Mouse (Mus musculus) lung, postnatal 0 days (tissue): ENCODE measurements around the gene Slc15a5. TPM values are rescaled to one million over a fixed set of nuclear protein-coding genes. Genes with fewer than 3 reads are reported as not detected.
A peak's percentile ranks its signal among the peaks of the same experiment; 100 is the strongest.

Experiments
- ATAC-seq: fragments of 200-750 bp; cut with Nextera tagmentation; 2 replicates; pipeline ENCODE4 v1.8.0; 2017; ENCODE audit warnings: moderate library complexity
- DNase-seq: peaks from one replicate; pipeline ENCODE4 v3.0.0-alpha.2; 2016; ENCODE audit warnings: low spot score
- H3K27ac ChIP-seq: fragments of 300-500 bp; sonication (generic); 2 replicates; pipeline ENCODE4 v1.5.1; 2014; ENCODE audit warnings: antibody characterized with exemption, mild to moderate bottlenecking, low read length, mixed read lengths
- H3K27me3 ChIP-seq: fragments of 300-500 bp; sonication (generic); replicated peaks from 2 replicates; pipeline ENCODE4 v1.6.1; 2014; ENCODE audit warnings: low read length, mixed read lengths; ENCODE audit not compliant: insufficient read depth
- H3K36me3 ChIP-seq: fragments of 300-500 bp; sonication (generic); 2 replicates; pipeline ENCODE4 v1.6.1; 2014; ENCODE audit warnings: low read length, mixed read lengths; ENCODE audit not compliant: insufficient read depth
- H3K4me1 ChIP-seq: fragments of 300-500 bp; sonication (generic); 2 replicates; pipeline ENCODE4 v1.6.1; 2014; ENCODE audit warnings: antibody characterized with exemption, low read depth, low read length, mixed read lengths; ENCODE audit not compliant: insufficient read depth
- H3K4me2 ChIP-seq: fragments of 300-500 bp; sonication (generic); replicated peaks from 2 replicates; pipeline ENCODE4 v1.6.1; 2014; ENCODE audit warnings: low read depth, mild to moderate bottlenecking, low read length, moderate library complexity, mixed read lengths
- H3K4me3 ChIP-seq: fragments of 300-500 bp; sonication (generic); 2 replicates; pipeline ENCODE4 v1.5.1; 2014; ENCODE audit warnings: low read depth, low read length
- H3K9ac ChIP-seq: fragments of 300-500 bp; sonication (generic); replicated peaks from 2 replicates; pipeline ENCODE4 v1.6.1; 2014; ENCODE audit warnings: low read depth, mild to moderate bottlenecking
- H3K9me3 ChIP-seq: fragments of 300-500 bp; sonication (generic); 2 replicates; pipeline ENCODE4 v1.6.1; 2016; ENCODE audit warnings: low read length, mixed read lengths
- CTCF ChIP-seq: IDR thresholded peaks from 2 replicates; pipeline ENCODE4 v1.5.1; 2016; ENCODE audit warnings: antibody characterized with exemption, mild to moderate bottlenecking
- EP300 ChIP-seq: IDR thresholded peaks from 2 replicates; pipeline ENCODE4 v1.6.1; 2016; ENCODE audit warnings: antibody characterized with exemption, mild to moderate bottlenecking, control low read depth
- WGBS: fragments of 180-500 bp; shearing (Covaris S2); extraction: QIAGEN DNeasy Blood & Tissue Kit; methylation state at CpG from one replicate; pipeline ENCODE4 v1.1.7; 2014; 5-methylcytosine and 5-hydroxymethylcytosine counted together
- polyA plus RNA-seq: library from polyadenylated mRNA; unstranded; fragments of >200 nt; fragmentation: Nextera tagmentation; extraction: Ambion mirVana; gene quantifications from 2 replicates; pipeline ENCODE4 v1.2.1, GENCODE M21; 2015

Slc15a5 gene
- polyA plus RNA-seq, 1 experiment from 2014 or later: not detected

DNA sequence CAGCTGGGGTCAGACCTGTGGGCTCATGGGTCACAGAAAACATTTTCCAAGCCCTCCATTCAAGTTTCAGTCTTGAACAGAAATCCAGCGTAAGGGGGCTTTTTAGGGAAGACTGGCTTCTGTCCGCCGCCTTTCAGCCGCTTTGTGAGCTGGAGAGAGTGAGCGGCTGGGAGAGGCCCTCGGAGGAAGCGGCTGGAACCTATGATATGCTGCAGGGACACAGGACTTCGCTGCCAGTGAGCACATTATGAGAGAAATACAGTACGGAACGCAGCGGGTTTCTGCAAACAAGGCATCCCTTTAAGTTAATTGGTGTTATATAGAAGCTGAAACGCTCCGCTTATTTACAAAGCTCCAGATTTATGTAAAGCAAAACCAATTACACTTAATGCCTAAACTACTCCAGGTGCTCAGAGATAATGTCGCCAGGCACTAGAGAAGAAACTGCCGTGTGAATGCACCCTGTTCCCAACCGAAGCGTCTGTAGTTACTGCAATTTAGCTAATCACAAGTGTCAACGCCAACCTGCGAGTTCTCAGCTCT, 97.5 kb downstream of the Slc15a5 start:
- Histone ChIP-seq H3K4me3 (no peak overlapping the region), H3K4me2 (no peak overlapping the region), H3K36me3 (no peaks in the 10 kb centered on the region), H3K9ac (no peak overlapping the region), H3K4me1 (no peaks in the 10 kb centered on the region), H3K27me3 (no peaks in the 10 kb centered on the region), H3K9me3 (no peaks in the 10 kb centered on the region), H3K27ac (no peak overlapping the region)
- DNase-seq (no peak), ATAC-seq (no peak)
- TF ChIP-seq EP300: no peak
- no peak for TF ChIP-seq CTCF
- WGBS: 66% methylated on average over 19 of the region's 19 CpGs

- TF ChIP-seq CTCF (peak; percentile 48), EP300 (no peak)
- Histone ChIP-seq H3K36me3 (no peaks in the 10 kb centered on the region), H3K27me3 (no peaks in the 10 kb centered on the region), H3K4me2 (no peak overlapping the region), H3K9ac (no peak overlapping the region), H3K9me3 (no peaks in the 10 kb centered on the region), H3K4me3 (no peak overlapping the region), H3K27ac (no peak overlapping the region), H3K4me1 (no peaks in the 10 kb centered on the region)
- WGBS: 69% methylated on average over 10 of the region's 10 CpGs
- DNase-seq (no peak), ATAC-seq (no peak)
Measured at GRCm38 (mm10) chr6:137980905-137981696, 98.6 kb downstream of the Slc15a5 start.

DNA sequence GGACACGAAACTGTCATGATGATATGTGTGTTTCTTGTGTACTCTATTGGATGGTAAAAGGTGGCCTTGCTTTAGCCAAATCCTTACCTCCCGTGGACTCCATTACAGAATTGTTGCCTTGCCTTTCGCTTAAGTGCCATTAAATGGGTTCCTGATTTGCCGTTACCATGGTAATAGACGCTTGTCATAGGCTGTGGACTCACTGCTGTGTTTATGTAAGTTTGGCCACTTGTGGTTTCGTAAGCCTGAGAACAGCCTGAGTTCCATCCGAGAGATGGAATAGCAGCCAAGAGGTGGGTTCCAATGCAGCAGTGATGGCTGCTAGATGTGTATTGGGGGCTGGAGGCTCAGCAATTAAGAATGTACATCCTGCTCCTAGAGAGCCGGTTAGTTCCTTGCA, 99.3 kb downstream of the Slc15a5 start:
- Histone ChIP-seq H3K4me2 (no peak overlapping the region), H3K36me3 (no peaks in the 10 kb centered on the region), H3K4me3 (no peak overlapping the region), H3K9me3 (no peaks in the 10 kb centered on the region), H3K9ac (no peak overlapping the region), H3K4me1 (no peaks in the 10 kb centered on the region), H3K27ac (no peak overlapping the region), H3K27me3 (no peaks in the 10 kb centered on the region)
- peak; percentile 43 for DNase-seq
- 54% methylated on average over 8 of the region's 8 CpGs for WGBS
- no peak for TF ChIP-seq CTCF
- TF ChIP-seq EP300: no peak
- peak; percentile 77 for ATAC-seq

DNA sequence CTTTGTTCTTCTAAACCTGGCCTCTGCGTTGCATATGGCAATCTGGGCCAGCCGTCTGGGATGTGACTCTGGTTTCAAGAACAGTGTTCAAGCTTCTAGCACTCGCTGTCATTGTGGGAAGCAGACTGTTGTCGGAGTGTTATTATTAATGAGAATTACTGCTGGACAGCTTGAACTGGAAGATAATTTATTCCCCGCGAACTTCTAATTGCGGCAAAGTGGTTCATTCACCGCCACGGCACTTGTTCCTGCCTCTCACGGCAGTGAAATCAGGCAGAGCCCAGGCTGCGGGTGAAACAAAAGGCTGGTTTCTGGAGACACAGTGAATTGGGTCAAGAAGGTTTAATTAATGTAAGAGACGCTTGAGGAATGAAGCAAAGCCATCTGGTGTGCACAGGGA, 99.9 kb downstream of the Slc15a5 start:
- H3K36me3 ChIP-seq: no peaks in the 10 kb centered on the region
- no peak for TF ChIP-seq EP300
- no peak for TF ChIP-seq CTCF
- no peak overlapping the region for H3K4me2 ChIP-seq
- no peaks in the 10 kb centered on the region for H3K27me3 ChIP-seq
- DNase-seq: no peak
- no peaks in the 10 kb centered on the region for H3K9me3 ChIP-seq
- no peak overlapping the region for H3K4me3 ChIP-seq
- no peak overlapping the region for H3K9ac ChIP-seq
- H3K27ac ChIP-seq: no peak overlapping the region
- ATAC-seq: no peak
- 80% methylated on average over 12 of the region's 12 CpGs for WGBS
- no peaks in the 10 kb centered on the region for H3K4me1 ChIP-seq

DNA sequence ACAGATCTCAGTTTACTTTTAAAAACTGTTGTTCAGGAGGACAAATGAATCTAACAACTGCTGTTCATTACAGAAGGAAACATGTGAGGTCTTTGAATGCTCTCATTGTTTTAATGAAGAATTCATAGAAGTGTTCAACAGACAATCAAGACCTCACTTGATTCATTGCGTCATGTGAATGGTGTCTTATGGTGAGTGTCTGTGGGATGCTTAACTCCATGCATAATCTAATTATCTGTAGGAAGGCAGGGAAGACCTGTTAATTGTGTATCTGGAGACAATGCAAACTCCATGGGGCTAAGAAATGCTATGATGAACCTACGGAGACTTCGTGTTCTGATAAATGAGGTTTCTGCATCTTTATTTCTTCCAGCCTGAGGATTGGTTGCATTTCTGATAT, 103.7 kb downstream of the Slc15a5 start:
- no peaks in the 10 kb centered on the region for H3K36me3 ChIP-seq
- H3K27ac ChIP-seq: no peak overlapping the region
- TF ChIP-seq CTCF (no peak), EP300 (no peak)
- ATAC-seq: no peak
- no peaks in the 10 kb centered on the region for H3K4me1 ChIP-seq
- no peak for DNase-seq
- H3K4me3 ChIP-seq: no peak overlapping the region
- 90% methylated on average over 3 of the region's 3 CpGs for WGBS
- no peak overlapping the region for H3K4me2 ChIP-seq
- H3K9me3 ChIP-seq: no peaks in the 10 kb centered on the region
- H3K27me3 ChIP-seq: no peaks in the 10 kb centered on the region
- no peak overlapping the region for H3K9ac ChIP-seq

DNA sequence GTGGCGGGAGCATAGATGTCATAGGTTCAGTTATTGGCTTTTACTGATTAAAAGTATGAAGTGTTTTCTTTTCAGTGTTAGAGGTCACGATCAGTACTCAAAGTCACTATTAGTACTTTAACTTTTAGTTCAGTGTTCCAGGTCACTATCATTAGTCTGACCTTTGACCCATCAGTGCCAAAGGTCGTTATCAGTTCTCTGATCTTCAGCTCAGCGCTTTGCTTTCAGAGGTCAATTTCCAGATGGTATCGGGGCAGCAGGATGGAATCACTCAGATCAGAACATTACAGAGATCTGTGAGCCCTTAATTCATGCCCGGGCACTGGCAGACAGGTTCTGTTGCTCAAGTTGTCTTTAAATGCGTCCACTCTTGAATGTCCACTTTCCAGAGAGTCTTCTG, 116.0 kb downstream of the Slc15a5 start:
- no peaks in the 10 kb centered on the region; the same call in 1 of the 2 replicates for H3K4me1 ChIP-seq
- no peaks in the 10 kb centered on the region for H3K27me3 ChIP-seq
- no peaks in the 10 kb centered on the region for H3K9me3 ChIP-seq
- H3K4me3 ChIP-seq: no peak overlapping the region
- H3K36me3 ChIP-seq: no peaks in the 10 kb centered on the region
- 66% methylated on average over 7 of the region's 7 CpGs for WGBS
- H3K4me2 ChIP-seq: no peak overlapping the region
- TF ChIP-seq EP300 (no peak), CTCF (no peak)
- no peak overlapping the region for H3K27ac ChIP-seq
- no peak overlapping the region for H3K9ac ChIP-seq
- ATAC-seq (no peak), DNase-seq (no peak)
